Mouse (Mus musculus) forebrain, embryonic 10.5 days (tissue): ENCODE measurements around the gene Gsk3b. TPM values are rescaled to one million over a fixed set of nuclear protein-coding genes. Genes with fewer than 3 reads are reported as not detected.
"Not testable (repeated sequence)": the region's sequence is repeated elsewhere in the genome, so short reads cannot be mapped to it uniquely, and the experiment has no call there.

Experiments
- DNase-seq: peaks from one replicate; pipeline ENCODE4 v3.0.0-alpha.2; 2017; ENCODE audit warnings: low spot score; ENCODE audit errors: extremely low spot score
- H3K27ac ChIP-seq: fragments of 300-500 bp; sonication (generic); 2 replicates; pipeline ENCODE4 v1.5.1; 2016; ENCODE audit warnings: mild to moderate bottlenecking
- H3K27me3 ChIP-seq: fragments of 300-500 bp; sonication (generic); 2 replicates; pipeline ENCODE4 v1.6.1; 2016; ENCODE audit warnings: mild to moderate bottlenecking; ENCODE audit not compliant: poor library complexity, severe bottlenecking
- H3K36me3 ChIP-seq: fragments of 300-500 bp; sonication (generic); replicated peaks from 2 replicates; pipeline ENCODE4 v1.6.1; 2016; ENCODE audit warnings: mild to moderate bottlenecking, moderate library complexity
- H3K4me1 ChIP-seq: fragments of 300-500 bp; sonication (generic); 2 replicates; pipeline ENCODE4 v1.6.1; 2016
- H3K4me3 ChIP-seq: fragments of 300-500 bp; sonication (generic); 2 replicates; pipeline ENCODE4 v1.5.1; 2016; ENCODE audit warnings: mild to moderate bottlenecking, moderate library complexity
- H3K9me3 ChIP-seq: fragments of 300-500 bp; sonication (generic); 2 replicates; pipeline ENCODE4 v1.6.1; 2016; ENCODE audit warnings: mild to moderate bottlenecking, moderate library complexity
- WGBS: fragments of 180-500 bp; shearing (Covaris S2); methylation state at CpG from one replicate; pipeline ENCODE4 v1.1.7; 2016; 5-methylcytosine and 5-hydroxymethylcytosine counted together
- polyA plus RNA-seq: library from polyadenylated mRNA; unstranded; fragments of >200 nt; fragmentation: Nextera tagmentation; extraction: Ambion mirVana; gene quantifications from 2 replicates; pipeline ENCODE4 v1.2.1, GENCODE M21; 2016

Gsk3b gene
- polyA plus RNA-seq, 1 experiment from 2014 or later = 64.3 TPM

DNA sequence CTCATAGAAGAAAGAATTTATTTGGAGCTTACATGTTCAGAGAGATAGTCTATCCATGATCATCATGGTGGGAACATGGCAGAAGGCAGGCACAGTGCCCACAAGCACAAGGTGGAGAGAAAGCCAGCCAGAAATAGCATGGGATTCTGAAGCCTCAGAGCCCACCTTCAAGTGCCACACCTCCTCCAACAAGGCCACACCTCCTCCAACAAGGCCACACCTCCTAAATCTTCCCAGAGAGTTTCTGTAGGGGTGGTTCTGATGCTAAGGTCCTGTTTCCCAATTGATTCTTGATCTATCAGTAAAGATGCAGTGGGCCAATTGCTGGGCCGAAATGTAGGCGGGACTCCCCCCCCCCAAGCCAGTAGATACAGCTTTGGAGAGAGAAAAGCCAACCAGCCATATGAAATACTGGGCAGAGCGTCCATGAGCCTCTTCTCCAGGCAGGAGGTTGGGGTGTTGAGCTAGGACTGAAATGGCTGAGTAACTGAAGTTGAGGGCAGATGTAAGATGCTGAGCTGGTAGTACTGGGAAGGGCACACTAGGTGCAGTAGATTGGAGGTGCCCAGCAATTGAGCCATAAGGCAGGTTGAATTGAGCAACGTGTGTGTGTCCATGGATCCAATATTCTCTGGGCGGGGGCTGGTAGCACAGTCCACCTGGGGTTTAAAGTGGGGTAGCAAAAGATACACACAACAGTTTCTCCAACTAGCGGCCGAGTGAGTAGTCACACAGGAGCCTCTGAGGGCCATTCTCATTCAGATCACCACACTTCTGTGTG is 76.2 kb downstream of the Gsk3b start:
- Histone ChIP-seq H3K4me3 (no peak overlapping the region), H3K27me3 (no peaks in the 10 kb centered on the region), H3K9me3 (no peaks in the 10 kb centered on the region), H3K36me3 (peaks cover 18% of the 10 kb centered on the region), H3K4me1 (no peaks in the 10 kb centered on the region), H3K27ac (no peak overlapping the region)
- no peak for DNase-seq
- 94% methylated on average over 7 of the region's 7 CpGs for WGBS

DNA sequence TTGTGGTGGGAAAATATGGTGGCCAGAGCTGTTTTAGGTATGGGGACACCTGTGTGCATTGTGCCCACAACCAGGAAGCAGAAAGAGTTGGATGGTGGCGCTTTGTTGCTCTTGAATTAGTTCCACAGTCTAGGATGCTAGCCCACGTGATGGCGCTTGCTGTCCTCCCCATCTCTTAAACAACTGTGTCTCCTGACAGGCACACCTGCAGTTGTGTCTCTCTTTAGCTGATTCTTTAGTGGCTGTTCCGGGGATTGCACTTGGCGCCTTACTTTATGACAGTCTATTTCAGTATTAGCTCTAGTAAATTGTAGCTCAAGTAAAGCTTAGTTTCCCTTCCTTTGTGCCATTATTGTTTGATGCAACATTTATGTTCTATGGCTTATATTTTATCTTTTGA is 80.2 kb downstream of the Gsk3b start:
- Histone ChIP-seq H3K4me3 (no peak overlapping the region), H3K27me3 (no peaks in the 10 kb centered on the region), H3K4me1 (no peaks in the 10 kb centered on the region), H3K9me3 (no peaks in the 10 kb centered on the region), H3K27ac (no peak overlapping the region), H3K36me3 (peaks cover 40% of the 10 kb centered on the region)
- no peak for DNase-seq
- WGBS = 91% methylated on average over 5 of the region's 5 CpGs

DNA sequence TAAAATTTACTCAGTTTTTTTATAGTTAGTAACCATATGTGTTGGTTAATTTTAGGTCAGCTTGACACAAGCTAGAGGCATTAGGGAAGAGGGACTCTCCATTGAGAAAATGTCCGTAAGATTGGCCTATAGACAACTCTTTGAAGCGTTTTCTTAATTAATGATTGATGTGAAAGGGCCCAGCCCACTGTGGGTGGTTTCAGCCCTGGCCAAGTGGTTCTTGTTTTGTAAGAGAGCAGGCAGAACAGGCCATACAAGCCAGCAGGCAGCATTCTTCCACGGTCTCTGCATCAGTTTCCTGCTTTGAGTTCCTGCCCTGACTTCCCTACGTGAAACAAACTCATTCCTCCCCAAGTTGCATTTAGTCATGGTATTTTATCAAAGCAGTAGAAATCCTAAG is 90.3 kb downstream of the Gsk3b start:
- H3K27ac ChIP-seq = no peak overlapping the region
- H3K9me3 ChIP-seq = no peaks in the 10 kb centered on the region
- 88% methylated on average over 4 of the region's 4 CpGs for WGBS
- H3K4me3 ChIP-seq = no peak overlapping the region
- no peaks in the 10 kb centered on the region for H3K4me1 ChIP-seq
- H3K27me3 ChIP-seq = no peaks in the 10 kb centered on the region
- H3K36me3 ChIP-seq = peaks cover 65% of the 10 kb centered on the region
- DNase-seq = no peak

DNA sequence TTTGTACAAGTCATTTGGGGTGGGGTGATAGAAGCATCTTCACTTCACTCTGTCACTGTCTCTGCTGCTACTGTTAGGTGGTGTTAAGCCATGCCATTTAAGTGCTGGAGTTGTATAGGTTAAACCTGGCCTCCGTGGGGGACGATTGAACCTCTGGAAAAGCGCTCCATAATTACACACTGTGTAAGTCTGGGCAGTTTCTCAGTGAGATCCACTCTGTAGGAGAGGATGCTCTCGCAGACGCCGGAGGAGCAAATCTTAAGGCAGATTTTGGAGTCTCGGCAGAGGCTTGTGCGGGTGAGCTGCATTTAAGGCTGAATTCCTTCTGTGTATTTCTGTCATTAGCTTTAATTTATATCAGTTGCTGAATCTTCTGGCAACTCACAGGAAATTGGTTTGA is 92.6 kb downstream of the Gsk3b start:
- WGBS = 93% methylated on average over 8 of the region's 8 CpGs
- H3K4me3 ChIP-seq = no peak overlapping the region
- no peaks in the 10 kb centered on the region for H3K4me1 ChIP-seq
- peaks cover 79% of the 10 kb centered on the region for H3K36me3 ChIP-seq
- H3K9me3 ChIP-seq = no peaks in the 10 kb centered on the region
- no peak for DNase-seq
- no peak overlapping the region for H3K27ac ChIP-seq
- no peaks in the 10 kb centered on the region for H3K27me3 ChIP-seq

DNA sequence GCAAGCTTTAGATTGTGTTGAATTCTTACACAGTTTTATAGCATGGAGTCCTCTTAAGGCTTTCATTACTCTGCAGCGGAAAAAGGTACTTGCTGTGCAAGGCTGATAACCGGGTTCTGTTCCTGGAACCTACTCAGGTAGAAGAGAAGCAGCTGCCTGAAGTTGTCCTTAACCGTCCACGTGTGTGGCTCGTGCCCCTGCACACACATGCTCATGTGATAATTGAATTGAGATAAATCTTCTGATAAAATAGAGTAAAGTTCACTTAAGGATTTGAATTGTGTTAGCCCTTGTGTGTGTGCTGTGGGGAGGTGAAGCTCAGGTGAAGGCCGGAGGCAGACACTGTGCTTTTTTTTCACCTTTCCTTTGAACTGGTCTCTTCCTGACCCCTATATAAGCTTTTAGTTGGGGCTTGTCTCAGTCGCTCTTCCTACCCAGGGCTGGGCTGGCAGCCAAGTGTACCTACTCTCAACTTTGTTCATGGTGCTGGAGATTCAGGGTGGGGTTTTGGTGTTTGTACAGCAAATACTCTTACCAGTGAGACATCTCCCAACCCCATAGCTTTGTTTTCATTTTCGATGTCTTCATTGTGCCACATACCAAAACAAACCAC is 96.0 kb downstream of the Gsk3b start:
- DNase-seq = no peak
- H3K4me3 ChIP-seq = no peak overlapping the region
- no peaks in the 10 kb centered on the region for H3K27me3 ChIP-seq
- no peaks in the 10 kb centered on the region for H3K4me1 ChIP-seq
- WGBS = 94% methylated on average over 8 of the region's 8 CpGs
- peaks cover 78% of the 10 kb centered on the region for H3K36me3 ChIP-seq
- no peak overlapping the region for H3K27ac ChIP-seq
- H3K9me3 ChIP-seq = no peaks in the 10 kb centered on the region

DNA sequence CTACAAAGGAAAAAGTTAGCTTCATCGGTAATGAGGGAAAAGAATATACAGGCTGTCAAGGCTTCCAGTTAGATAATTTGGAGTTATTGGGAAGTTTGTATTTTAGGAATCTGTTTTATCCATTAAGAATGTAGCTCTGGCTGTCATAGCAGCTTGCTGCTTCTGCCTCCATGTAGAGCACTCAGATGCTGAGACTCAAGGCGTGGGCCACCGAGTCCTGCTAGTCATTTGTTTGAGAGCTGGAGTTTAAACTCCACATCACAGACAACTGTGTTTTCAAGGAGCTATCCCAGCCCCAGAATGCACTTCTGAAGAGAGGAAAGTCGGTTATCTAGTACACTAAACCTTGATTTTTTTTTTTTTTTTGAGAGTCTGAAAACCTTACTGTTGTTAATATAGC is 101.2 kb downstream of the Gsk3b start:
- no peak for DNase-seq
- WGBS = 97% methylated on average over 4 of the region's 4 CpGs
- Histone ChIP-seq H3K27me3 (no peaks in the 10 kb centered on the region), H3K4me1 (no peaks in the 10 kb centered on the region), H3K27ac (no peak overlapping the region), H3K4me3 (no peak overlapping the region), H3K9me3 (no peaks in the 10 kb centered on the region), H3K36me3 (peaks cover 89% of the 10 kb centered on the region)

DNA sequence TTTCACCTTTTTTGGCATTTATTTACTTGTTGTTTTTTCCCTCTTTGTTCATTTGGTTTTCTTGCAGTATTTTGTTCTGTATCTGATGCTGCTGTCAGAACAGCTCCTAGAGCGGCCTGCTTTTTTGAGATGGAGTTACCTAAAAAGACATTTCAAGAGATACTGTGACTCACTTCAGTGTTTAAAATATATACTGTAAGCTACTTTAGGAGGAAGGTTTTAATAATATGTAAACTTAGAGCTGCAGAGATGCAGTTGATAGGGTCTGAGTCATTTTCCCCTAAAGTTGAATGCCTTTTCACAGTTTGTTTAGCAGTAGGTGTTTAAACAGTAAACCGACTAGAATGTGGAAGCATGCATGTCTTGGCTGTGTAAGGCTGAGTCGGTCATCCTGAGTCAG is 101.7 kb downstream of the Gsk3b start:
- H3K27ac ChIP-seq = no peak overlapping the region
- H3K4me3 ChIP-seq = no peak overlapping the region
- 95% methylated on average over 3 of the region's 3 CpGs for WGBS
- DNase-seq = no peak
- no peaks in the 10 kb centered on the region for H3K27me3 ChIP-seq
- no peaks in the 10 kb centered on the region for H3K4me1 ChIP-seq
- H3K36me3 ChIP-seq = peaks cover 89% of the 10 kb centered on the region
- no peaks in the 10 kb centered on the region for H3K9me3 ChIP-seq

DNA sequence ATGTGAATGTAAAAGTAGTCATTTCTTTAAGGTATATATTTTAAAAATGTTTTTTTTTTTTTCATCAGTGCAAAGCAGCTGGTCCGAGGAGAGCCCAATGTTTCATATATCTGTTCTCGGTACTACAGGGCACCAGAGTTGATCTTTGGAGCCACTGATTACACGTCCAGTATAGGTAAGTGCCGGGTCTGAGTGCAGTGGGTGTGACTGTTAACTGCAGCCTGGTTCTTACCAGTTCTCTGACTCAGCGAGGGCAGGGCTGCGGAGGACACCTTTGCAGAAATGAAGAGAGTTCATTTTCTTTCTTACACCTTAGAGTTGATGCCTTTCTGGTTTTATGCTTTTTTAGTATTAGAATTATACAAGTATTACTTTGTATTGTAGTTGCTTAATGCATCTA is 102.7 kb downstream of the Gsk3b start:
- H3K36me3 ChIP-seq = peaks cover 89% of the 10 kb centered on the region
- WGBS = 91% methylated on average over 6 of the region's 6 CpGs
- no peaks in the 10 kb centered on the region for H3K27me3 ChIP-seq
- H3K4me3 ChIP-seq = no peak overlapping the region
- DNase-seq = no peak
- H3K27ac ChIP-seq = no peak overlapping the region
- H3K9me3 ChIP-seq = no peaks in the 10 kb centered on the region
- no peaks in the 10 kb centered on the region for H3K4me1 ChIP-seq

DNA sequence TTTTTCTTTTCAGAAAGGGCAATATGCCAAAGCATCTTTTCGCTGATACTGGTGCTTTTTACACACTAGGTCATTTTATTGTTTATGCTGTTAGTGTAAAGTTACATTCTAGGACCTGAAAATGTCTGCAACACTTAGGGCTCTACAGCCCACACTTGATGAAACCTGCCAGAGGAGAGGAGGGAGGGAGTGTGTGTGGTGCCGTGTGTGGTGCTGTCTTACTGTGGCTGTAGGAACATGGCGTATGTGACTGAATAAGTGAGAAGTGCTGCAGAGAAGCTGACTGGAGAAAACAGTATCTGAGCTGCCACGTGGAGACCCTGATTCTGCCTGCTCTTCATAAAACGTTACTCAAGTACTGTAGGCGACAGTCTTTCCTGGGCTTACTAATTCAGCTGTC is 103.8 kb downstream of the Gsk3b start:
- no peak for DNase-seq
- H3K27me3 ChIP-seq = no peaks in the 10 kb centered on the region
- 92% methylated on average over 6 of the region's 6 CpGs for WGBS
- no peaks in the 10 kb centered on the region for H3K4me1 ChIP-seq
- H3K27ac ChIP-seq = no peak overlapping the region
- no peaks in the 10 kb centered on the region for H3K9me3 ChIP-seq
- H3K36me3 ChIP-seq = peaks cover 90% of the 10 kb centered on the region
- no peak overlapping the region for H3K4me3 ChIP-seq

DNA sequence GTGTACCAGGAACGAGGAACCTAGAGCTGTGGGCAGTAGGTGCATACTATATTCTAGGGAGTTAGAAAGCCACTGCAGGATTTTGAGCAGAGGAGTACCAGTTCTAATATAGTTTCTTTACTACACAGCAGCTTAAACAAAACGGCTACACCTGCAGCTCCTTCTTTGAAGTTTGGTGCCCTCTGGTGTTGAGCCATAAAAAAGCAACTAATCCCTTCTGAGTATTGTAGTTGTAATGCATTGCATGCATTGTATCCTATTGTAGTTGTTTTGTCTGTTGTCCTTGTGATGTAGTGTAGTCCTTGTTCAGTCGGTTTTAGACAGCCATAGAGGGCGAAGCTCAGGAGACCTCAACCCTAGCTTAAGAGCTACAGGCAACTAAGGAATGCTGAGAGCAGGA is 108.5 kb downstream of the Gsk3b start:
- H3K27ac ChIP-seq = no peak overlapping the region
- 67% methylated on average over 4 of the region's 4 CpGs for WGBS
- peak; percentile 21 for DNase-seq

DNA sequence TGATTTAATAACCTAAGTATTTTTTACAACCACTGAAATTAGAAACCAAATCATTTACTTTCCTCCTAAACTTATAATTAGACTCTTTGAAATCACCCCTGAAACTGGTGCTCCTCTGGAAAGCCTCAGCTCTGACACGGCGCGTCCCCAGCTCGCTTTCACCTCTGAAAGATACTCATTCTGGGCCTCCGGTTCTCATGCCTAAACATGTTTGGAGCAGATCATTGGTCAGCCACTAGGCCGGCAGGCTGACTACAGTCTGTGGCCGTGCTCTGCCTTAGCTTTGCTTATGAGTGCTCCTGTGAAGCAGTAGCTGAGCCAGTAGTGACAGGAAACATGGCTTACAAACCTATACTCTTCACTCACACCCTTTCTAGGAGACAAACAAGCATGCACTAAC is 116.5 kb downstream of the Gsk3b start:
- Histone ChIP-seq H3K4me3 (no peak overlapping the region), H3K36me3 (peaks cover 61% of the 10 kb centered on the region), H3K9me3 (no peaks in the 10 kb centered on the region), H3K4me1 (no peaks in the 10 kb centered on the region), H3K27me3 (no peaks in the 10 kb centered on the region), H3K27ac (no peak overlapping the region)
- DNase-seq = no peak
- WGBS = 95% methylated on average over 7 of the region's 7 CpGs

More for the DNA sequence above, 108.5 kb downstream of the Gsk3b start:
- Histone ChIP-seq H3K36me3 (peaks cover 73% of the 10 kb centered on the region), H3K4me3 (no peak overlapping the region), H3K9me3 (no peaks in the 10 kb centered on the region), H3K4me1 (no peaks in the 10 kb centered on the region), H3K27me3 (no peaks in the 10 kb centered on the region)

DNA sequence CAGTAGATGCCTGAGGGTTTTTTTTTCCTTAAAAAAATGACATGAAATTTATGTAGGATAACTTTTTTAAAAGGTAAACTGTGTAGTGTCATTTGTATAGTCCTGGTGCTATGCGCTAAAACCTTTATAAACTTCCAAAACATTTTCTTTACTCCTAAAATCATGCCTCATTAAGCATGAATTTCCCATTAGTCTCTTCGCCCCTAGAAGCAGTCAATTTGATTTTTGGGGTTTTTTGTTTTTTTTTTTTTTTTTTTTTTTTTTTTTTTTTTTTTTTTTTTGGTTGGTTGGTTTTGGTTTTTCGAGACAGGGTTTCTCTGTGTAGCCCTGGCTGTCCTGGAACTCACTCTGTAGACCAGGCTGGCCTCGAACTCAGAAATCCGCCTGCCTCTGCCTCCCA is 133.7 kb downstream of the Gsk3b start:
- not testable (repeated sequence) for H3K4me3 ChIP-seq, H3K9me3 ChIP-seq, H3K27ac ChIP-seq, DNase-seq, H3K4me1 ChIP-seq, H3K27me3 ChIP-seq
- peaks cover 72% of the 10 kb centered on the region for H3K36me3 ChIP-seq
- WGBS = 94% methylated on average over 5 of the region's 5 CpGs

DNA sequence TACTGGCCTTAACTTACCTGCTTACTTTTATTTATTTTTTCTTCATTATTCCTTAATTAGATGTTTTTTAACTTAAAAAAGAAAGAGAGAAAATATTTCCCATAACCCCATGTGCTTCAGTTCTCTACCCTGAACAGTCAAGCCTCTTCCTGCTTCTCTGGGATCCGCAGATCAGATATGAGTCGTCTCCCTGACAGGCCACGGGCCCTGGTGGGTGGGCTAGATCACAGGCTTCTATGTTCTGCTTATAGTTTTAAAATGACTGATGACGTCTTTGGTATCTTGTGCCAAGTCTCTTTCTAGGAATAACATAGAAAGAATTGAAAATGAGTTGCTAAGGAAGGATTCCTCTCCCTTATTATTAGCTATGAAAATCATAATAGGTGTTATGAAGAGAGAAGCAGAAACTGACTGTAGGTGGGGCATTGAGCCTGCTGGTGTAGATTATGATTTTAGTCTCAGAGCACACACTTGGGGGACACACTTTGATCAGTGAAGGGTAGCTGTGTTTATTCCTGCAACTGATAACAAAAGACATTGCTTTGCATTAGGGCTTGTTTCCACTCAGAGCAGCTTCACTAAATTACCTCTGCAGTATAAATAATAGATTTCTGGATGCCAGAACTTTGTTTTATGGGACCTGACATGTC is 148.3 kb downstream of the Gsk3b start:
- no peak for DNase-seq
- H3K4me3 ChIP-seq = no peak overlapping the region
- WGBS = 91% methylated on average over 4 of the region's 4 CpGs
- peaks cover 50% of the 10 kb centered on the region for H3K36me3 ChIP-seq
- H3K27me3 ChIP-seq = no peaks in the 10 kb centered on the region
- H3K4me1 ChIP-seq = no peaks in the 10 kb centered on the region
- H3K9me3 ChIP-seq = no peaks in the 10 kb centered on the region
- no peak overlapping the region for H3K27ac ChIP-seq
